Mouse (Mus musculus): Measurements from ENCODE around the gene Sumf1. TPM values are rescaled to one million over a fixed set of nuclear protein-coding genes. Genes with fewer than 3 reads are reported as not detected.

The Sumf1 gene
- total RNA-seq, 2 experiments from 2014 or later, result 22.1 to 24.5 TPM

DNA sequence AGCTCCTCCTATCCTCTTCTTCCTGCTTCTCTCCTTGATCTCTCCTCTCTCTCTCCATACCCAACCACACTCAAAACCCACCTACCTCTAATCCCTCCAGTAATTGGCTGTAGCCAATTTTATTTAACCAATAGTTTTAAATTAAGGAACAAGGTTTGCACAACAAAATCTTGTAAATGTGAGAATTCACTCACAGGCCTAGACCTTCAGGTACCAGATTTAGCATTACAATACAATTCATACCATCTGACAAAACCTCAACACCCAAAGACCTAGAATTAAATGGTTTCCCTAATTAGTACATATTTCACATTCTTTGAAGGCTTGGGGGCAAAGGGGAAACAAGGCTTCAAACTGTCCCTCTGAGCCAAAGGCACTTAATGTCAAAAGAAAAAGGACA lies 78.0 kb downstream of the Sumf1 start:
- intact Hi-C loops (cut with DNase I), result no loop called here
- no peak for DNase-seq (ENCODE audit: low spot score in 2 of 2)

- intact Hi-C loops (cut with DNase I), result no loop called here
- no peak for DNase-seq (ENCODE audit: low spot score in 2 of 2)
Observed at GRCm38 (mm10) chr6:108101936-108102830, 83.2 kb downstream of the Sumf1 start.

DNA sequence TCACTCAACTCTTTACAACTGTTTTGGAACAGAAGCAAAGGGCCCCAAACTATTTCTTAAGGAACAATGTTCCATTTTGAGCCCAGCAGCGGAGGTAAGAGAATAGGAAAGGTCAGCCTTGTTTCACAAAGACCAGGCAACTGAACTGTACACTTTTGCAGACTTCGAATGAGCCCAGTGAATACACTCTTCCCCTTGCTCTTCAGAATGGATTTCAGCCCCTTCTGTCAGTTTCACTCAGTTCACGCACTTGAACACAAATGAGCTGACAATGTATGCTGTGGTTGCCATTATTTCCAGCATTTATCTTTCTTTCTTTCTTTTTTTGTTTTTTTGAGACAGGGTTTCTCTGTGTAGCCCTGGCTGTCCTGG lies 86.5 kb downstream of the Sumf1 start:
- DNase-seq (ENCODE audit: low spot score in 2 of 2), result no peak
- intact Hi-C loops (cut with DNase I), result loop anchor here (2.0 to 10.0 kb wide), 3 partner anchors 246 to 636 kb away; no protein-coding TSS in a partner anchor

DNA sequence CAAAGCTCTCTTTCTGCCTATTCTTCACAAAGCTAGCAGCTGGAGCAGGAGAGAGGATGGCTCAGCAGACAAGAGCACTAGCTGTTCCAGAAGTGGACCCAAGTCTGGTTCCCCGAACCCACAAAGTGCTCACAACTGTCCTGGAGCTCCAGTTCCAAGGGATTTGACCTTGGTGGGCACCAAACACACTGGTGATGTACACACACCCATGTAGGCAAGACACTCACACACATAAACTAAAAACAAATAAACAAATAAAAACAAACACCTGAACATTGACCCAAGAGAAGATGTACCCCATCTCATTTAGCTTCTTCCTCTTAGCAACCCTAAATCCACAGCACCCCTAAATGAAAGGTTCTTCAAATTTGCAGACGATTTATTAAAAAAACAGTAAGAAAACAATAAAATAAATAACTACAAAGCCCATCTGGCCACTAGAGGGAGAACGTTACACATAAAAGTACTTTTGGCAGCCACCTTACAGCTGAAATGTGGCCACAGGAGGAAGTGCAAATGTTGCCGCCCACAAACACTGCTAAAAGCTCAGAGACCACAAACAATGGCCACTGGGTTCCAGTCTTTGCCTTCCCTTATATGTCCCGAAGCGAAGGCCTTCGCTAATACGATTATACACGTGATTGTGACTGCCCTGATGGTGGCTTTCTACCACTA lies 87.1 kb downstream of the Sumf1 start:
- intact Hi-C loops (cut with DNase I), result loop anchor here (2.0 to 10.0 kb wide), 3 partner anchors 246 to 636 kb away; no protein-coding TSS in a partner anchor
- peak; percentile 25 to 34 for DNase-seq (ENCODE audit: low spot score in 2 of 2)

- DNase-seq (ENCODE audit: low spot score in 2 of 2), result no peak
- intact Hi-C loops (cut with DNase I), result loop anchor here (10.0 kb wide), 2 partner anchors 249 to 639 kb away; no protein-coding TSS in a partner anchor
Observed at GRCm38 (mm10) chr6:108095445-108095844, 89.9 kb downstream of the Sumf1 start.

- DNase-seq (ENCODE audit: low spot score in 2 of 2), result no peak
- intact Hi-C loops (cut with DNase I), result loop anchor here (10.0 kb wide), 2 partner anchors 251 to 641 kb away; no protein-coding TSS in a partner anchor
Observed at GRCm38 (mm10) chr6:108093449-108093848, 91.9 kb downstream of the Sumf1 start.

DNA sequence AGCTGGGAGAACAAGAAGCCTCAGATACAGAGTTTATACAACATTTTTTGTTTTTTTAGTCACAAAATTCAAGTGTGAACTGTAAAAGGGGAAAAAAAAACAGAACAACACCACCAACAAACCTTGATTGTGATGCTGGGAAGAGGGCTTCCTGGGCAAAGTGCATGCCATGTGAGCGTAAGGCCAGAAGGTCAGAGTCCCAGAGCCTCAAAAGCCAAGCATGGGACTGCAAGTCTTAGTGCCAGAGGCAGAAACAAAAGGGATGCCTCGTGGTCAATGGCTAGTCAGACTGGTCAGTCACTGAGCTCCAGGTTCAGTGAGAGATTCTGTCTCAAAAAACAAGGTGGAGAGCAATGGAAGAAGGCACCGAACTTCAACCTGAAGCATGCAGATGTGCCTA lies 92.7 kb downstream of the Sumf1 start:
- no peak for DNase-seq (ENCODE audit: low spot score in 2 of 2)
- intact Hi-C loops (cut with DNase I), result loop anchor here (10.0 kb wide), 2 partner anchors 252 to 642 kb away; no protein-coding TSS in a partner anchor

DNA sequence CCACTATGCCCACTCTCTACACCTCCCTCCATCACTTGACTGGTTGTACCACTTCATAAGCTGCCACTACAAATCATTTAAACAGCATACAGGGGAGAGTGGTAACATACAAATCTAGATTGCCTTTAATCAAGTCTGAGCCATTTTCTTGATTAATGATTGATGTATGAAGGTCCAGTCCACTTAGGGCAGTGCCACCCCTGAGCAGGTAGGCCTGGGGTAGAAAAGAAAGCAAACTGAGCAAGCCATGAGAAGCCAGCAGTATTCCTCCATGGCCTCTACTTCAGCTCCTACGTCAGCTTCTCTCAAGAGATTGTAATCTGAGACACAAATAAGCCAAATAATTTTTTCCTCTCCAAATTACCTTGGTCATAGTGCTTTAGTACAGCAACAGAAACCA lies 94.1 kb downstream of the Sumf1 start:
- intact Hi-C loops (cut with DNase I), result loop anchor here (10.0 kb wide), 2 partner anchors 254 to 644 kb away; no protein-coding TSS in a partner anchor
- no peak for DNase-seq (ENCODE audit: low spot score in 2 of 2)

DNA sequence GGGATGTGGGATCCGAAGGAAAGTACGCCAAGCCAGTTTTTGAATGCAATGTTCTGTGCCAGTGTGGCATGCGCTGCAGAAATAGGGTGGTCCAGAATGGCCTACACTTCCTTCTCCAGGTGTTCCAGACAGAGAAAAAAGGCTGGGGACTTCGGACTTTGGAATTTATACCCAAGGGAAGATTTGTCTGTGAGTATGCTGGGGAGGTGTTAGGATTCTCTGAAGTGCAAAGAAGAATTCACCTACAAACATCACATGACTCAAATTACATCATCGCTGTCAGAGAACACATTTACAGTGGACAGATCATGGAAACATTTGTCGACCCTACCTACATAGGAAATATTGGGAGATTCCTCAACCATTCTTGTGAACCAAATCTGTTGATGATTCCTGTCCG lies 109.5 kb downstream of the Sumf1 start:
- intact Hi-C loops (cut with DNase I), result loop anchor here (5.0 kb wide), 1 partner anchor 56 kb away; no protein-coding TSS in a partner anchor
- DNase-seq (ENCODE audit: low spot score in 2 of 2), result no peak

GRCm38 (mm10) chr6:108074624-108075023 lies 110.8 kb downstream of the Sumf1 start:
- intact Hi-C loops (cut with DNase I), result loop anchor here (5.0 kb wide), 1 partner anchor 58 kb away; no protein-coding TSS in a partner anchor
- DNase-seq (ENCODE audit: low spot score in 2 of 2), result peak; percentile 55 to 75

- DNase-seq (ENCODE audit: low spot score in 2 of 2), result no peak
- intact Hi-C loops (cut with DNase I), result no loop called here
Observed at GRCm38 (mm10) chr6:108073931-108074330, 111.5 kb downstream of the Sumf1 start.

GRCm38 (mm10) chr6:108073071-108073470 lies 112.3 kb downstream of the Sumf1 start:
- peak; percentile 35 to 61 for DNase-seq (ENCODE audit: low spot score in 2 of 2)

DNA sequence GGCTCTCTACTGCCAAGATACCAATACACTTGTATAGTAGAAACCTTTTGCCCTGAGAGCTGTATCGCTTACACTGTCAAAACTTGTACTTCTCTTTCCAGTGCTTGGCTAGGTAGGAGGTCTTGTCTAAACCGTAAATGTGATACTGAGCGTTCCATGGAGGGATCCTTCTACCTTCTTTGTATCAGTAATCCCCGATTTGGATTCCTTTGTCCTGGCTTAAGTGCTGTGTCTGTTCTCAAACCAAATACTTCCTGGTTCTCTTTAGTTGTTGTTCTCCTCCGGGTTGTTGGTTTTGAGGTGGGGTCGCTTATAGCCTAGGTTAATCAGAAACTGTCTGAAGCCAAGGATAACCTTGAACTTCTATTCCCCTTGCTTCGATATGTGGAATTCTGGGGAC lies 114.4 kb downstream of the Sumf1 start:
- no peak for DNase-seq (ENCODE audit: low spot score in 2 of 2)
- intact Hi-C loops (cut with DNase I), result no loop called here

More at GRCm38 (mm10) chr6:108073071-108073470, 112.3 kb downstream of the Sumf1 start:
- intact Hi-C loops (cut with DNase I), result no loop called here

DNA sequence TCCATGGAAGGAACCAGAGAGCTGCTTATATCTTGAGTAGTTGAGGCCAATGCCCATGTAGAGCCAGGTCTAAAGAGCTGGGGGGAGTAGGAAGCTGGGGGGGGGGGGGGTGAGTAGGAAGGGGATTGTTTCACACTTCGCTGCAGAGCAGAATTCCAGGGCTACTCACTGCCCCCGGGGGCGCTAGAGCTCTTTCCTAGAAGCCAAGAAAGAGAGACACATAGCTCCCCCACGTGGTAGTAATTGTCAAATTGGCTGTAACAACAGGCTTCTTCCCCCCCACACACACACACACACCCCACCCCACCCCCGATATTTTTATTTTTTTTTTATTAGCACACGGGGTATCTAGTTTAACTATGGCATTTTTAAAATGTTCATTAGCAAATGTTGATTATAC lies 119.8 kb downstream of the Sumf1 start:
- DNase-seq (ENCODE audit: low spot score in 2 of 2), result peak in 1 of 2 experiments; percentile 58
- intact Hi-C loops (cut with DNase I), result no loop called here

DNA sequence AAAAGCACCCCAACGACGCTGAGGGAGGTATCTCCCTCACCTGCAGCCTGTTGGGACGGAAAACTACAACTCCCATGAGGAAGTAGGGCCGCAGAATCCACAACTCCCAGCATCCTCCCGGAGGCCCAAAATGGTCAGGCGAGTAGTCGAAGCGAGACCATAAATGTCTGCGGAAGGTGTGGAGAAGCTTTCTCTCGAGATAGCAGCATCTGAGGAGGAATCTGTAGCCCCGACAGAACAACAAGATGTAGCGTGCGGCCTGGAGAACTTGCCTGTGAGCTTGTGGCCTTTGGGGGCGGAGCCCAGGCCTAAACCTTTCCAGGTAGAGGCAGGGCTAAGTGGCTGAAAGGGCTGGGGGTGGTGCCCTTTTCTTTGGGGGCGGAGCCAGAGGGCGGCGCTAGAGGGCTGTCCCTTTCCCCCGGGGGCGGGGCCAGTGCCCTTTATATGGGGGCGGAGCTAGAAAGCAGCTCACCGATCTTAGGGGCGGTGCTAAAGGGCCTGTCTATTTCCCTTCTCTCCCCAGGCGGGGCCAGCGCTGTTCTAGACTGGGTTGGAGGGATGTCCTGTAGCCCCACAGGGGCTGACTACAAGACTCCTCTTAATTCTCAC lies 120.4 kb downstream of the Sumf1 start, which contains the start of gene Setmar:
TSS of gene Setmar (plus strand) at position 128 of the 609 bp plus-strand sequence.
- intact Hi-C loops (cut with DNase I), result loop anchor here (5.0 kb wide), 1 partner anchor 1263 kb away; the partner anchor contains the start of gene Crbn
- peak; percentile 96 to 98 for DNase-seq (ENCODE audit: low spot score in 2 of 2)

DNA sequence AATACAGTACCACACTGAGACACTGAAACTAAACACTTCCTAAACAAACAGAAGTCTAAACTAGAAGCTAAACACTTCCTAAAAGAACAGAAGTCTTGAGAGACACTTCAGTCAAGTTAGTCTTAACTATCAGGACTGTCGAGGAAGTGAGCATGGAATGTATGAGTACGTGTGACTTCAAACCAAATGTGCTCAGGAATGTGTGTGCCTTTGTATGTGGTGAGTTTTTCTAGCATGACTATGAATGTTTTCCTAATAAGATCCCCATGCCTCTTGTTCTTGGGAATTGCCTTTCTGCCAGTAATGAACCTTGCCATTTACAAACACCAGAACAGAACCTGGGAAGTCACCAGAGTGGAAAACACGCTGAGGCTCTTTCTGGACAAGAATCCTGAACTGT lies 124.3 kb downstream of the Sumf1 start:
- intact Hi-C loops (cut with DNase I), result loop anchor here (5.0 kb wide), 1 partner anchor 1259 kb away; the partner anchor contains the start of gene Crbn
- DNase-seq (ENCODE audit: low spot score in 2 of 2), result no peak

DNA sequence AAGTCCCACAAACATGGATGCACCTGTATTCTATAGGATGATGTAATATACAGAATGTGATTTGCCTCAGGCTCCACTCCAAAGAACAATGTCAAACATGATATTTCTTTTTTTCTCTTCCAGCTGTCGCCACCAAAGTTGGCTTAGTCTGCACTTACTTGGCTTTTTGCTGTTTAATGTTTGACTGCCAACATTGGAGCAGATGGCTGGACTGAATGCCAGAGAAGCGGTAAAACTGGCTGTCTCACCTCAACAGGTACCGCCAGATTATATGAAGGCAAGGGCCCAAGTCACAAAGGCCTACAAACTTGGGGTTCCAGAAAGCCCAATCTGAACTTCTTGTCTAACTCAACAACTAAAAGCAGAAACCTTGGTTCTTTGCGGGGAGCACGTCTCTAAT lies 127.3 kb downstream of the Sumf1 start:
- DNase-seq (ENCODE audit: low spot score in 2 of 2), result no peak
- intact Hi-C loops (cut with DNase I), result loop anchor here (5.0 to 10.0 kb wide), 2 partner anchors 533 to 1236 kb away; partner anchors contain the start of gene Lrrn1

DNA sequence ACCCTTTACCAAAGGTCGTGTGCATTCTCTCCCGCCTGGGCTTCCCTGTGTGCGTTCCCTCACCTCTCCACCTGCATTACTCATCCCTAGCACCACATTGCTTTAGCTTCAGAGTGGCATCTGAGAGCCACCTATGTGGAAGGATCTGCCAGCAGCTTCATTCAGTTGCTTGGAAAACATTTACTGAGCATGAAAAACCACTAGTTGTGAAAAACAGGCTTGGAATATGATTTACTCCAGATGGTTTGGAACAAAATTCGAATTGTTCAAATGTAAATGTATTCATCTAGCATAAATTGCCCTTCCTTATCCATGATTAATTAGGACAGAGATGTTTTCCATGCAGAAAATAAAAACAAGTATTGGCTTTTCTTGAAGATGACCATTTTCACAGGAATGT lies 128.0 kb downstream of the Sumf1 start:
- no peak for DNase-seq (ENCODE audit: low spot score in 2 of 2)
- intact Hi-C loops (cut with DNase I), result loop anchor here (5.0 to 10.0 kb wide), 2 partner anchors 533 to 1235 kb away; partner anchors contain the start of gene Lrrn1

Measured in left cerebral cortex, postnatal 36 days (tissue).